Mouse (Mus musculus): ENCODE measurements around the gene Pdk1.
"Not testable (repeated sequence)": the region's sequence is repeated elsewhere in the genome, so short reads cannot be mapped to it uniquely, and the experiment has no call there.

Pdk1 gene

DNA sequence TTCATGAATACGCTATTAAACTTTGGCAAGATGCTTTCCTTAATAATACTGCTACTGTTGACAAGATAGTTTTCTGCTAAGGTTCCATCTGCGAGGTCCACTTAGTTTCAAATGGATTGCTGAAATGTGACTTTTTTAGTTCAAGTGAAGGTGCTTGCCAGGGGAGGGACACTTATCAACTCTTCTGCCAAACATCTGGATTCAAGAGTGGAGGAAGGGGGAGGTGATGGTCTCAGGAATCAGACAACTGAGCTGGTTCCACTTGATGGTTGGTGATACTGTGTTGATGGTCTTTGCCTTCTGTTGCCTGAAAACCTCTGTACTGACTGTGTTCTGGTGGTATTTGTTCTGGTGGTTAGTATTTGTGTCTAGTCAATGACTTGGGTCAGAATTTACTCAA is 1.4 kb downstream of the Pdk1 start:
- no peak for DNase-seq (ENCODE audit: low spot score in 2 of 2)

DNA sequence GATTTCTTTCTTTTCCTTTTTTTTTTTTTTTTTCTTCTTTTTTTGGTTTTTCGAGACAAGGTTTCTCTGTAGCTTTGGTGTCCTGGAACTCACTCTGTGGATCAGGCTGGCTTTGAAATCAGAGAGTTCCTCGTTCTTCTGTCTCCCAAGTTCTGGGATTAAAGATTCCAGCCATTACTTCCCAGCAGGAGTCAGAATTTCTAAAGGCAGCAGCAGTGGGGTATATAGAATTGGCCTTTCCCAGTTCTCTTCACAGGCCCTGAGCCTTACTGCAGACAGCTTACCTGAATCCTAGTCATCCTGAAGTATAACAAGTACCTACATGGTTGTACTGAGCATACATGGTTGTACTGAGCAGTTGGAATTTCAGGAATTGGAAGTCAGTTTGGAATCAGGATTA is 1.8 kb downstream of the Pdk1 start:
- DNase-seq (ENCODE audit: low spot score in 2 of 2) = no peak

DNA sequence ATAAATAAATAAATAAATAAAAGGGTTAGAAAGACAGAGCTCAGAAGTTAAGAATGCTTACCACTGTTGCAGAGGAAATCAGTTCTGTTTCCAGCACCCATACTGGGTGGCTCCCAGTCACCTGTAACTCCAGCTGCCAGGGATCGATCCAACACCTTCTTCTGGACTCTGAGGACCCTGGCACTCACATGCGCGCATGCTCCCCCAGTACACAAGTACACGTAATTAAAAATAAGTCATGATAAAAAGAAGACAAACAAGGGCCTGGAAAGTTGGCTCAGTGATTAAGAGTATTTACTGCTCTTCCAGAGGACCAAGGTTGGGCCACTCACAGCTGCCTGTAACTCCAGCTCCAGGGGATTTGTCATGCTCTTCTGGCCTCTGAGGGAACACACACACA is 4.8 kb downstream of the Pdk1 start:
- DNase-seq (ENCODE audit: low spot score in 2 of 2) = no peak

DNA sequence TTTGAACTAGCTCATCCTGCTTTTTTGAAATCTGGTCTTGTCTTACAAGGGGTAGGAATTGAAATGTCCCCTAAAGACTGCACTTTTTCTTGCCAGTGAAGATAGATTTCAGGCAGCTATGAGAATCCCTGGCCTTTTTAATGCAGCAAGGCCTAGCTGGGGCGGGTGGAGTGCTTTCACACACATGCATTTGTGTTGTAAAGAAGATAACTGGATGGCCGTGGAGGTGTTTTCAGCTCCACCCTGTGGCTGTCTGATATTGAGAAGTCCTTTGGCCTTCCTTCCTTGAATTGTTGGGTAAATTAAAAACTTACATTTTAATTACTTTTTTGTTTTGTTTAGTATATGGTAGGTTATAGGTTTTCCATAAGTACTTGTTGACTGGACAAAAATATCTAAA is 5.4 kb downstream of the Pdk1 start:
- DNase-seq (ENCODE audit: low spot score in 2 of 2) = no peak

DNA sequence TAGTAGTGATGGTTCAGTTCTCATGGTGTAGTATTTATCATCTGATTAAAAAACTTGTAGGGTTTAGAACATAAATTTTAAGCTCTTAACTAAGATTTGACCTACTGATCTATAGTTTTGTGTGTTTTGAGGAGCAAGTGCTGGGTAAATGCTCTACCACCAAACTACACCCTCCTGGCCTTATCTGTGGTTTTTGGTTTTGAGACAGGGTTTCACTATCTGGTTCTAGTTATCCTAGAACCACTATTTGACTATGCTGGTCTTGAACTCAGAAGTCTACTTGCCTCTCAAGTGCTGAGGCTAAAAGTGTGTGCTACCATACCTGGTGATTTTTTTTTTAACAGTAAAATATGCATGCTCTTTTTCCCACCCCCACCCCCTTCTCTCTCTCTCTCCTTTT is 5.9 kb downstream of the Pdk1 start:
- DNase-seq (ENCODE audit: low spot score in 2 of 2) = no peak

DNA sequence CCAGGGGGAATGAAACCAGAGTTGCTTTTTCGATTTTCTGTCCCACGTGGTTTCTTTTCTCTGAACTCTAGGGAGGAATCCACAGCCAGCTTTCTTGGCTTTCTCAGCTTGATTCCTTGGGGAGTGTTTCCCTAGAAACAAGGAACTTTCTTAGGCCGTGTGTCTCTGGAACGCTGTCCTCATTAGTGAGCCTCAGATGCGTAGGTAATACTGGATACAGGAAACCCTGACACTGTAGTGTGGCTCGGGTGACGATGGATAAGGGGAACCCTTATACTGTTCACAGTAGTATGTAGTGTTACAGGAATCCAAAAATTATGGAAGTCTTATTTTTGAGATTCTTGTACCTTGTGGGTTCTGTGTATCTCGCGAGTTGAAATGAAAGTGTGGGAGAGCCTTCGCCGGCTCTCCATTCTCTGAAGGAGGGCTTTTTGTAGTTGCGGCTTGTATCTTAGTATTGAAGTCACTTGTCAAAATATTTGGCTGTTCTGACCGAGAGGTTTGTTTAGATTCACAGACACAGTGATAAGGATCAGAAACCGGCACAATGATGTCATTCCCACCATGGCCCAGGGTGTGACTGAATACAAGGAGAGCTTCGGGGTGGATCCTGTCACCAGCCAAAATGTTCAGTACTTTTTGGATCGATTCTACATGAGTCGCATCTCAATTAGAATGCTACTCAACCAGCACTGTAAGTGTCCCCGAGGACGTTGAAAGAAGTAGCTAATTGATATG is 10.1 kb downstream of the Pdk1 start:
- no peak for DNase-seq (ENCODE audit: low spot score in 2 of 2)

DNA sequence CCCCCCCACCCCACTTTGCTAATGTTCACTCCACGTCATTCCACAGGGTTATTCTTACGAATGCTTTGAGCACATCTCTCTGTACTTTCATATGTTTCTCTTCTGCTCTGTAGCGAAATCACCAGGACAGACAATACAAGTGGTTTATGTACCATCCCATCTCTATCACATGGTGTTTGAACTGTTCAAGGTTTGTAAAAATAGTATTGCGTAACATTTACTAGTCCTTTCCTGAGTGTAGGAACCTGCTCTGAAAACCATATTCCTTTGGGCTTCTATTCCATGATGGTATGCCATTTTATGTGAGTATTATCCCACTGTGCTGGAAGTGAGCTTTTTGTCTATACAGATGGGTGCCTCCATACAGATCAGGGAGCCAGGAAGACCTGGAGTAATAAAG is 14.2 kb downstream of the Pdk1 start:
- DNase-seq (ENCODE audit: low spot score in 2 of 2) = no peak

DNA sequence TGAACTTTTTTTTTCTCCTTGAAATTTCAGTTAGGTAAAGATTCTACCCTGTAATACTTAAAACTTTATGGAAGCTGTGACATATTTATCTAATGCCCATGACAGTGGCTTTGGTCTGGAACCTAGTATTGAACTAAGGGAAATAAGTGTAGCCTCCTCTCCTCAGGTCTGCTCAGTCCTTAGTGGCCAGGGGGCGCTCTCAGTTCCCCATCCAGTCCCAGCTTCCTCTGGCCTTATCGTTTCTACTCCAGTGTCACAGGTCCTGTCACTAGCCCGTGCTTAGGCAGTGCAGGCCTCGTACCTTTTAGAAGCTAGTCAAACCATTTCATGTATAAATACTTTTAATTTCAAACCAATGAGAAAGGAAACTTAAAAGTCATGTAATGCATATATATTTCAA is 15.4 kb downstream of the Pdk1 start:
- DNase-seq (ENCODE audit: low spot score in 2 of 2) = no peak

DNA sequence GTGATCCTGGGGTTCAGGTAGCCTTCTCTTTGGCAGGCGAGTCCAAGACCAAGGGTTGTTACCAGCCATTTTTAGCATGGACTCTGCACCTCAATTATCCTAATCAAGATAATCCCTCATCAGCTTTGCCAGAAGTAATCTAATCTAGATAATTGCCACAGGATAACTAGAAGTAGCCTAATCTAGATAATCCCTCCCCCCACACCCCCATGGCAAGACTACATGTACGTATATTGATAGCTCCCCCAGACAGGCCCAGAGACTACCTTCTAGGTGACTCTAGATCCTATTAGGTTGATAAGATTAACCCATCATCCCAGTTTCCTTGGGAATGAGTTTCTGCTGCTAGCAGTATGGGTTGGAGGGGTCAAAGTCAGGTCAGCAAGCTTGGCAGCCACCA is 18.5 kb downstream of the Pdk1 start:
- no peak for DNase-seq (ENCODE audit: low spot score in 2 of 2)

DNA sequence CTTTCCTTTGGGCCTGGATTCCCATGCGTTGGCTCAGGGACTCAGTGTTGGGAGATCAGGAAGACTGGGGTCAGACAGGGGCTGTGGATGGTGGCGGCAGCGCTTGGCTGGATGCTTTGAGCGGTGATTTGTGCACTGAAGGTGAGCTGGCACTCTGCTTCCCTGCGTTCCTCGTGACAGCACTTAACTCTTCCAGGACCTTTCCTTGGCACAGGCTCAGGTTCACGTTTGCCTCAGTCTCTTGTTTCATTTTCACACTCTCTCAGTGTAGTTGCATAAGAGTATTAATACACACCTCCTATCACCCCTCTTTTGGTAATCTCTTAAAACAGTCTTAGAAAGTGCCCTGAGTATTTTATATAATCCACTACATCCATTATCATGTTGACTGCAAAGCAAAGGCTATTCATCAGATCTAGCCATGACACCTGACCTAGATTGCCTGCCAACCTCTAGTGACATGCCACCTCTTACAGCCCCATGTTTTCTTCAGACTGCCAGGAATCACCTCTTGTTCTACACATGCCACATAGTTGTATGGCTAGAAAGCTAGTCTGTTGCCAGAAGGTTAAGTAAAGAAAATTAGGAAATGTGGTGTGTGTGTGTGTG is 19.8 kb downstream of the Pdk1 start:
- DNase-seq (ENCODE audit: low spot score in 2 of 2) = no peak

DNA sequence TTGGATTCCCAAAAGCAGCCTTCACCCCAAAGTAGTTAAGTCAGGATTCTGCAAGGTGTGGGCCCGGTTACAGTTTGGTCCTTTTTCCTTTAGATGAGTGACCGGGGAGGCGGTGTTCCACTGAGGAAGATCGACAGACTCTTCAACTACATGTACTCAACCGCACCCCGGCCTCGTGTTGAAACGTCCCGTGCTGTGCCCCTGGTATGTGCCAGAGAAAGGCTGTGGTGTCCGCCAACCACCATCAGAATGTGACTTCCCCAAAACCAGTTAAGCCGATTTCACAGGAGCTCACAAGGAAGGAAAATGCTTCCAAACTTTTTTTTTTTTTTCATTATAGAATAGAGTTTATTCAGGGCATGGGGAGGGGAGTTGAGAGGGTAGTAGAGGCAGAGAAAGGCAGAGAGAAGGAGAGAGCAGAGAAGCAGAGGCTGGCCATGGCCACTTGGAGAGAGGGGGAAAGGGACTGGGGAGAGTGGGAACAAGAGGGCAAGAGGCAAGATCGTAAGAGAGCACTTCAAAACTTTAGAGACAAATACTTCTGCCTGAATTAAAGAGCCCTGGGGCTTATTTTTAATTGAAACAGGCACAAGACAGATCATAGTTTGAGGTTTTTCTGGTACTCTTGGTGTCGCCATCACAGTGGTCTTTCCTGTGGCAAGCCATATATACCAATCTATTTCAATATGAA is 22.7 kb downstream of the Pdk1 start:
- DNase-seq (ENCODE audit: low spot score in 2 of 2) = no peak

DNA sequence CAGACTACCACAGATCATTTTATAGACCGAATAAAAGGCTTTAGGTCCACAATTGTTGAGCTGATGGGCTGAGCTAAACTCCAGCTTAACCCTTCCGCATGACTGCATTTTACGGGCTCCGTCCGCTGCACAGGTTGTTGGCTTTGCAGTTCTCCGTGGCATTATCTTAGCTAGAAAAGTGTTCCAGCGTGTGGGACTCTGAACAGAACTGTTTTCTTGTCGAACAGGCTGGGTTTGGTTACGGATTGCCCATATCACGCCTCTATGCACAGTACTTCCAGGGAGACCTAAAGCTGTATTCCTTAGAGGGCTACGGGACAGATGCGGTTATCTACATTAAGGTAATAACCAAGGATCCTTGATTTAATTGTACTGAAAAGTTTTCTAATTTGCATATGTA is 24.4 kb downstream of the Pdk1 start:
- DNase-seq (ENCODE audit: low spot score in 2 of 2) = no peak

DNA sequence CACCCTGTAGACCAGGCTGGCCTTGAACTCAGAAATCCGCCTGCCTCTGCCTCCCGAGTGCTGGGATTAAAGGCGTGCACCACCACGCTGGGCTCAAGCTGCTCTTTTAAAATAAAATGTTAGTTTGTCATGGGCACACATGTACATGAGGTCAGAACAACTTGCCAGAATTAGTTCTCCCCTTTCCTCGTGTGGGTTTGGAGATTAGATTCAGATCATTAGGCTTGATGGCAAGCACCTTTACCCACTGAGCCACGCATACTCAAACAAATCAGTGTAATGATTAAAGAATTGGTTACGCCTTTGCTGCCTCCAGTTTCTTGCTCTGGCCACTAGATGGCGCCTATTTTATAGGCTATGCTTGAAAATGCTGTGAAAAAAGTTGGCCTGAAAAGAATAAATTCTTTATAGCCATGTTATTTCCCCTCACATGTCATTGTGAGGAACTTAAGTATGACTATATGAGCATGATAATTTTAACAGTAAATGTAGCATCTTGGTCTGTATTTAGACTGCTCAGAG is 25.4 kb downstream of the Pdk1 start:
- peak in 1 of 2 experiments; percentile 48 for DNase-seq (ENCODE audit: low spot score in 2 of 2)

DNA sequence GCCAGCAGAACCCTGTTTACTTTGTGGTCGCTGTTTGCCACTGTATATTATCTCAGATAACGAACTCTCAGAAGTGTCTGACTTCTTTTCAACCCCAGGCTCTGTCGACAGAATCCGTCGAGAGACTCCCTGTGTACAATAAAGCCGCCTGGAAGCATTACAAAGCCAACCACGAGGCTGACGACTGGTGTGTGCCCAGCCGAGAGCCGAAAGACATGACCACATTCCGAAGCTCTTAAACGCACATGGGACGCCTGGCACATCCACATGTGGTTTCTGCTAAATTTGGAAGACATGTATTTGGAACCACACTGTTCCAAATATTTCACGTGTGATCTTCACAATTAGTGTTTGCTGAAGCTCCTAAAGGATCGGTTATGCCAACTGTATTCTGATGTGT is 26.9 kb downstream of the Pdk1 start:
- no peak for DNase-seq (ENCODE audit: low spot score in 2 of 2)

DNA sequence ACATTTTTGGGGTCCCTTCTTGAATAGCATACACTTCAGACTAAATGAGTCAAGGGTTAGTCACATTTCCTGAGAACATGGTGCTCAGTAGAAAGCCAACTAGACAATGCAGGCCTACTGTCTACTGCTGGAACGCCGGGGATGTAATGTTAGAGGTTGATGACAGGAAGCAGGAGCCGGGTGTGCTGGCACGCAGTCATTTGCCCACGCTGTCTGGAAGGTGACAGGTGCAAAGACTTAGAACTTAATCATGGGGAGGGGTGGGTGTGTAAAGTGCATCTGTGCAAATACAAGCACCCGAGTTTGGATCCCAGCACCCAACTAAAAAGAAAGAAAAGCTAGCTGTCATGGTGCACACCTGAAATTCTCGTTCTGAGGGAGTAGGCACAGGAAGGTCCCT is 32.1 kb downstream of the Pdk1 start:
- DNase-seq (ENCODE audit: low spot score in 2 of 2) = no peak

DNA sequence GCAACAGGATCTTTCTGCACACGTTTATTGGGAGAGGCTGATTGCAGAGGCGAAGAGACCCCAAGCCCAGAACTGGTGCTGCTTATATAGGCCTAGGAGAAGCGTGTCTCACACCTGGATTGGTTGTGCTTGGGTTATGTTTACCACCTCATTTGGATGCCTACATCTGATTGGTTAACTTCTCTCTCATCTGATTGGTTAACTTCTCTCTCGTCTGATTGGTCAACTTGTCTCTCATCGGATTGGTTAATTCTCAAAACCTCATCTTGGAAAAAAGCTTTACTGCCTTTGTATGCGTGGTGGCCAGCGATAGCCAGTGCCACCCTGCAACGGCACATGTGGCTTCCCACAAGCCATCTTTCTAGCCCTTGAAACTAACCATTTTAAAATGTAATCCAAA is 33.3 kb downstream of the Pdk1 start:
- DNase-seq (ENCODE audit: low spot score in 2 of 2) = not testable (repeated sequence)

DNA sequence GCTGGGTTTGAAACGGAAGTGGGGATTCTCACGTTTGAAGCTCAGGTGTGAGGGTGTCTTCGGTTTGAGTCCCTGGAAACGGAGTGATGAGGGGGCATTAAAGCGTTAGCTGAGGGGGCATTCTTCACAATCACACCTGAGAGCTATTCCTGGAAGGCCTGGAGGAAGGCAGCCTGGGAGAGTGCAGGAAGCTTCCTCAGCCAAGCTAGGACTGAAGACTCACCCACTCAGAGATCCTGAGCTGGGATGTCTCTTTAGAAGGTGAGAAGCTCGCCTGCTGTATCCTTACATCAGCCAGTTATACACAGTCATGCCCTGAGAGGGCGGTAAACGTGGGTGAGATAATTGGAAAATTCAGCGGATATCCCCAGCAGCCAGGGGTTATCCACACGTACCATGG is 40.9 kb downstream of the Pdk1 start:
- no peak for DNase-seq (ENCODE audit: low spot score in 2 of 2)

DNA sequence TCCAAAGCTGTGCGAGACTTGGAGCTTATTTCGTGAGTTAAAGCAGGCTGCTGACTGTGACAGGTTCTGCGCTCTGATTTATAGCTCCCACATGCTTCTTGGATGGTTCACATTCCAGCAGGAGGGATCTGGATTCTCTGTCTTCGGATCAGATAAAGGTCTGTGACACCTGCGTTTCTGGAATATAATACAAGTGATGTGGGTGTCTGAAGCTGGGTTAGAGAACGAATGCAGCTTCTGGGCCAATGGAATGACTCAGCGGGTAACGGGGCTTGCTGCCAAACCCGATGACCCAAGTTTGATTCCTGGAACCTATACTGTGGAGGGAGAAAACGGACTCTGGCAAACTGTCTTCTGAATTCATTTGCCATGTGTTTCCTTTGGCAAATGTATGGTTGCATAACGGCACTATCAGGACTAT is 46.2 kb downstream of the Pdk1 start:
- peak in 1 of 2 experiments; percentile 11 for DNase-seq (ENCODE audit: low spot score in 2 of 2)

DNA sequence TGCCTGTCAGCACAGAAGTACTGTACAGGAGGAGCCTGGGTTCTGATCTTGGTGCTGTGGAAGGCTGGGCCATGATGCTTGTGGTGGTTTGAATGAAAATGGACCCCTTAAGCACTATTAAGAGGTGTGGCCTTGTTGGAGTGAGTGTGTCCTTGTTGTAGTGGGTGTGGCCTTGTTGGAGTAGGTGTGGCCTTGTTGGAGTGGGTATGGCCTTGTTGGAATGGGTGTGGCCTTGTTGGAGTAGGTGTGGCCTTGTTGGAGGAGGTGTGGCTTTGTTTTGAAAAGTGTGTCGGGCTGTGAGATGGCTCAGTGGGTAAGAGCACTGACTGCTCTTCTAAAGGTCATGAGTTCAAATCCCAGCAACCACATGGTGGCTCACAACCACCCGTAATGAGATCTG is 51.9 kb downstream of the Pdk1 start:
- DNase-seq (ENCODE audit: low spot score in 2 of 2) = not testable (repeated sequence)

DNA sequence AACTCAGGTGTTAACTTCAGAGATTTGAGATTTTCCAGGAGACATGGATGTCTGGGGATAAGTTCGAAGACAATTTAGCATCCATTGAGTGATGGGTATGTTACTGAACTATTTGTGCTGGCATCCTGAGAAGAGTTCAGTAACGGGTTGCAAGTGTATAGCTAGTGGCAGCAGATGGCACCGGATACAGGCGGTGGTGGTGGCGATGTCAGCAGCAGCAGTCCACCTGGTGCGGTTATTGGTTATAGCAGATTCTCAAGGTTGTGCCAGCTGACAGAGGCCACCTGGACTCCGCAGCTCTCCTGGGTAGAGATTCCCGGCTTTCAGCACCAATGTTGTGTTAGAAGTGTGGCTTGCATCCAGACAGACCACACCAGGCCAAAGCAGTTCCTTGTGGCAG is 61.0 kb downstream of the Pdk1 start:
- no peak for DNase-seq (ENCODE audit: low spot score in 2 of 2)

DNA sequence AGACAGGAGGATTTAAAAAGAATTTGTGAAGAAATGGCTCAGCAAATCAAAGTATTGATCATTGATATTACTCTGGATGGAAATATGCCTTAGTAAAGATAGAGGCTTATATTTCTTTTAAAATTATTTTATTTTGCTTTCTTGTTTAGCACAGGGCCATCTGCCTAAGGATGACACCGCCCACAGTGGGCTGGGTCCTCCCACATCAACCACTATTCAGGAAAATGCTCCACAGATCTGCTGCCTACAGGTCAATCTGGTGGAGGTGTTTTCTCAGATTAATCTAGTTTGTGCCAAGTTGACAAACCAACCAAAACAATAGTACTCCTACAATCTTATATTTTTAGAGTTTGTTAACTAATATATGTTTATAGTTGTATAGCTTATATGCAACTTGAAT is 63.7 kb downstream of the Pdk1 start:
- no peak for DNase-seq (ENCODE audit: low spot score in 2 of 2)

DNA sequence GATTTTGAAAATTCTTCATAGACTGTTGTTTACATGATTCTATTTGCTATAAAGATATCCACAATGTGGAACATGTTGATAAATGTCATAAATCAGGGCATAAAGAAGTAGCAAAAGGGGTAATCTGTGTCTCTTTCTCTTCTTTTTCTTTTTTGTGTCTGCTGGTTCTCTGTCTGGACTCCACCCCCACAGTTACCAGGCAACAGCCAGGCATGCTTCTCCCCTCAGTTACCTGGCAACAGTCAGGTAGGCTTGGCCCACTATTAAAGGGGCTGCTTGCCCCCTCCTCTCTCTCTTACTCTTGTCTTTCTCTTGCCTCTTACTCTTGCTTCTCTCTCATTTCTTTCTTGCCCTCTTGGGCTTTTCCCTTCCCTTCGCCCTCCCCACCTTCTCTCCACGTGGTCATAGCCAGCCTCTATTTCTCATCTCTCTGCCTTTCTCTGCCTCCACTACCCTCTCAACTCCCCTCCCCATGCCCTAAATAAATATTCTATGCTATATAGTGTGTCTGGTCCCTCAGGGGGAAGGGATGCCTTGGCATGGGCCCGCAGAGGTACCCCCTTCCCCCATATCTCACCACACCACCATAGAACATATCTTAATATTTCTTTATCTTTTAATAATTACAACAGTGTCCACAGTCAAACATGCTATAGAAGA is 64.8 kb downstream of the Pdk1 start:
- DNase-seq (ENCODE audit: low spot score in 2 of 2) = no peak
